Mouse (Mus musculus) left cerebral cortex, adult 2 months (tissue): ENCODE measurements at regions not wholly inside any gene's neighbourhood (a gene's known extent, or its start where the extent isn't known, plus 50 kb on each side); places are given as distances from the start of the nearest gene placed in this dataset.
"Not testable (repeated sequence)": the region's sequence is repeated elsewhere in the genome, so short reads cannot be mapped to it uniquely, and the experiment has no call there.

Experiments used
- DNase-seq, 2 experiments: peaks; one replicate each; pipeline ENCODE4 v3.0.0; 2021 to 2022; ENCODE audit warnings: low spot score in 2 of 2, mixed read lengths in 1 of 2; ENCODE audit errors: extremely low spot score in 1 of 2
- H3K27ac ChIP-seq: fragments of 200-600 bp; 2 replicates; pipeline ENCODE4 v1.8.1; 2022
- H3K4me3 ChIP-seq: fragments of 200-600 bp; 2 replicates; pipeline ENCODE4 v1.8.1; 2022
- intact Hi-C: fragments of 180-260 bp; cut with DNase I; formaldehyde crosslinking; loops from one replicate; pipeline ENCODE4 v1.15.1; 2025

- H3K4me3 ChIP-seq, H3K27ac ChIP-seq, DNase-seq, intact Hi-C loops: not testable (repeated sequence)
Measured at GRCm38 (mm10) chr12:23026976-23027375, 753.1 kb downstream of the Gm10330 start.

DNA sequence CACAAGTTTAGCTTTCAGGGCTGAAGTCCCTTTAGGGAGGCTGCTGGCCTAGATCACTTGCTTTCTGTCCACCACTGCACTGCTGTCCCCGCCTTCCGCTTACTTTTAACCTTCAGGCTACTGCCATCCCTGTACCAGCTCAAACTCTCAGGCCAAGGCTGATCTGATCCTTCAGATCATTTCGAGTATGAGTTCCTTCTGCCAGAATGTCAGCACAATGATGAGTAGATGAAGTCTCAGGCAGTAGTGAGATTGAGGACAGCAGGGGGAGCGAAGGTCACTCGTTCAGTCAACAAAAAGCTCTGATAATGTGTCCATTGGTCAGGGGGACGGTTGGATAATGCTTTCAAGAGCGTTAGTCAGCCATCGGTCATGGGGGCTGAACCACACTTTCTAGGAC, 756.5 kb downstream of the Gm10330 start:
- DNase-seq, intact Hi-C loops, H3K4me3 ChIP-seq, H3K27ac ChIP-seq: not testable (repeated sequence)

GRCm38 (mm10) chr12:23010199-23010598, 769.9 kb downstream of the Gm10330 start:
- H3K27ac ChIP-seq, intact Hi-C loops: not testable (repeated sequence)
- DNase-seq: peak; percentile 6 to 9
- H3K4me3 ChIP-seq: peak overlapping the region; percentile 14; the same call in 1 of the 2 replicates

DNA sequence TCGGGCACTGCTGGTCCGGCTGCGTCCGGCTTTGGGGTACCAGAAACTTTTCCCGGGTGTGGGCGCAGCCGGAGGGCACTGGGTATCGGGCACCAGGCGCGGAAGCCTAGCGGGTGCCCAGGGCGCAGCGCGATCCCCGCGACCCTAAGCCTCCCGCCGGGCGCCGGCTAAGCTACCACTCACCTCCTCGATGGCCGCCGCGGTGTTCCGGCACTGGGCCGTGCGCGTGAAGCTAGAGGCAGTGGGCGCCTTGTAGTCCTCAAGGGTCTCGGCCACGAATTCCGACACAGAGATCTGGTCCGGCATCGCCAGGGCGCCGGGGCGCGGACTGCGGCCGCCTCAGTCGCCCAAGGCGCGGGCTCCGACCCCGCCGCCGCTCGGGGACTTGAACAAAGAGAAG, 770.4 kb downstream of the Gm10330 start:
- DNase-seq, H3K27ac ChIP-seq, intact Hi-C loops, H3K4me3 ChIP-seq: not testable (repeated sequence)
